Mouse (Mus musculus) gastrocnemius, postnatal 4 days (tissue): ENCODE results near the gene Slc6a6. TPM values are rescaled to one million over a fixed set of nuclear protein-coding genes. Genes with fewer than 3 reads are reported as not detected.

Source experiments
- DNase-seq, 2 experiments: peaks; one replicate each; pipeline ENCODE4 v3.0.0; 2021 to 2022; ENCODE audit warnings: low spot score in 2 of 2, mixed read lengths in 2 of 2
- long read RNA-seq, 2 experiments: library from polyadenylated mRNA; stranded (forward); transcript quantifications; one replicate each; pipeline ENCODE4 v2.0.0; 2021
- total RNA-seq, 2 experiments: library from RNA; stranded (reverse); gene quantifications; 2 replicates each; pipeline ENCODE4 v1.2.3; 2021

Slc6a6 gene
- 10 to 100 TPM; 53.5 to 56.9 TPM for total RNA-seq
- long read RNA-seq, experiment 1, full-length matches to known transcripts, result 11 of 30 reads
- long read RNA-seq, experiment 1, partial matches to known transcripts, result 17 of 30 reads
- long read RNA-seq, experiment 1, other reads (novel, unspliced or antisense), result 2 of 30 reads
- long read RNA-seq, experiment 2, full-length matches to known transcripts, result 26 of 49 reads
- long read RNA-seq, experiment 2, partial matches to known transcripts, result 3 of 49 reads
- long read RNA-seq, experiment 2, other reads (novel, unspliced or antisense), result 20 of 49 reads

- DNase-seq, result peak; percentile 87 to 89
These were observed at the start of gene Slc6a6 for GRCm38 (mm10) chr6:91683602-91684473. Gene Slc6a6 (plus strand): TSS chr6:91684053.

- no peak for DNase-seq
These were observed 49.4 kb upstream of the Slc6a6 start for GRCm38 (mm10) chr6:91634417-91634816.

DNA sequence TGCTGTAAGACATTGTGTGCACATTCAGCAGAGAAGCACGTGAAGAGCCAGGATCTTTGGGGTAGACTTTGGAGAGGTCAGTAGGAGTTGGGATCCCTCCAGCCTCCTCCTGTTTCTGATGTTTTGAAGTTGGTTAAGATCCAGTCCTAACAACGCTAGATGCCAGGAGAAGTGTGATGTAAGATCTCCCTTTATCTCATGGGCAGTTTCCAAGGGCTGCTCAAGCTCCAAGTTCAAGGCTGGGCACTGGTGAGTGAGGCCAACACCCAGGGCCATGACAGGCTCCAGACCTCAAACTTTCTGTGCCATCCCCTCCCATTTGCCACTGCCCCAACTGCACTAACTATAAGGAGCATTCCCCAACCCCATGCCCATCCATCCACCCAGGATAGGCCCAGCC is 49.0 kb upstream of the Slc6a6 start:
- DNase-seq, result no peak

GRCm38 (mm10) chr6:91638204-91638995 is 45.5 kb upstream of the Slc6a6 start:
- DNase-seq, result no peak

DNA sequence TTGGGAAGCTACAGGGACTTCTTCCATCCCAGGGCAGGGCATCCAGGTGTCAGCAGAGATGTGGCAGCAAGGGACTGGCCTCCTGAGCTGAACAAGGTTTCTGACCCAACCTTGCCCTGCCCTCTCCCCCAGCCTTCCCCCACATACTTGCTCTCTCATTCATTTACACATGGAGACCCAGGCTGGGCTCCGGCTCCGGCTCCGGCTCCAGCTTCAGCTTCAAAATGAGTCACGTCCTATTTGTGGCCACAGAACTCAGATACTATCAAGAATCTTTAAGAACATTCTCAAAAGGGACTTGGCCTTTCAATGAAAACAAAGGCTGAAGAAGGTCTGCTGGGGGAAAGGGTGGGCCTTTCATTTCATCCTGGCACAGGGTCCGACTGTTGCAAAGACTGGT is 40.8 kb upstream of the Slc6a6 start:
- DNase-seq, result no peak

- DNase-seq, result no peak
These were observed 40.4 kb upstream of the Slc6a6 start for GRCm38 (mm10) chr6:91643416-91643921.

- DNase-seq, result no peak
These were observed 37.8 kb upstream of the Slc6a6 start for GRCm38 (mm10) chr6:91646019-91646418.

DNA sequence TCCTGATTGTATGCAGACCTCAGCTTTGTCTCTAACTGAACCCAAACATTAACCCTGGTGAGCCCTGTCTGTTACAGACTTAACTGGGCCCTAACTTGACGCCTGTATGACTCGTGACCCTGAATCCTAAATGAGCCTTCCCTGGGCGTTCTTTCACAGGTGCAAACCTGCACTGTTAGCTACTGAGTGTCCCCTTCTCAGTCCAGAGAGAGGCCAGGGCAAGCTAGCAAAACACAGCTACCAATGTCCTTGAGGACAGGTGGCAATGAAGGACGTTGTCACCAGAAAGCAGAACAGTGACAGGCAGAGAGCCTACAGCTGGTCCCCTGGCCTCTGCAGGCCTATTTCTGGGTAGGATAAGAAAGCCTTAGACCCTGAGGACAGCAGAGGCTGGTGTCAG is 37.0 kb upstream of the Slc6a6 start:
- DNase-seq, result no peak

GRCm38 (mm10) chr6:91647385-91647791 is 36.5 kb upstream of the Slc6a6 start:
- DNase-seq, result no peak

DNA sequence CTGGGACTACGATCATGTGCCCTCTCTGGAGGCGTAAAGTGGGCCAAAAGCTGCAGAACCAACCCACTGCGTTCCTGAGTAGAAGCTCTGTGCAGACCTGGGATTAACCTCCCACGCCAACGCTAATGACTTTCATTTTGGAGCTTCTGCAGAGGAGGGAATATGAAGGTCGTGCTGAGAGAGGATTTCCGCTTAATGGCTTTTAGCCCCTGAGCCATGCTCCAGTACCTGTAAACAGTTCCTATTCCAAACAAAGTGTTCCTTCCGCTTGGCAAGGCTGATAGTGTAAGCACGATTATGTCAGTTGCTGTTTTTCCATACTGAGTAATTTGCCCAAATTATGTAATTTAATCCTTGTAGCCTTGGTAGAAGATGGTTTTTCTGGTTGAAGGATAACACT is 33.6 kb upstream of the Slc6a6 start:
- no peak for DNase-seq

GRCm38 (mm10) chr6:91652296-91652695 is 31.6 kb upstream of the Slc6a6 start:
- DNase-seq, result no peak

GRCm38 (mm10) chr6:91655244-91655643 is 28.6 kb upstream of the Slc6a6 start:
- no peak for DNase-seq

GRCm38 (mm10) chr6:91655874-91656433 is 27.9 kb upstream of the Slc6a6 start:
- DNase-seq, result no peak

- no peak for DNase-seq
These were observed 25.6 kb upstream of the Slc6a6 start for GRCm38 (mm10) chr6:91658288-91658687.

GRCm38 (mm10) chr6:91659841-91660509 is 23.9 kb upstream of the Slc6a6 start:
- DNase-seq, result peak in 1 of 2 experiments; percentile 33

- DNase-seq, result no peak
These were observed 21.6 kb upstream of the Slc6a6 start for GRCm38 (mm10) chr6:91662301-91662700.

DNA sequence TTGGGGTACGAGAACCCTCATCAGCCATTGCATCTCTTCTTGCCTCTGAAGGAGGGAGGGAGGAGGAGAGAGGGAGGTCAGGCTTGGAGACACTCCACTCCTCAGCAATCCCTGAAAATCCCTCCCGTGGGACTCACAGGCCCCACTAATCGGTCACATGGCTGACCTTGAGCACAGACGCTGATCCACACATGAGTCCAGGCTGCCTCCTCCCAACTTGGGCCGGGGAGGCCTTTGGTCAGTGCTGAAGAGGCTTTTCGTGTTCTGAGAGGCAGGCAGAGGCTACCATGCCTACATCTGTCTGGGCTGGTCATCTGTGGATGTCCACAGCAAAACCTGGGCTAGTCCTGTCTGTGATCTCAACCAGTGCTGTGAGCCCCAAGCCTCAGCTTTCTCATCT is 20.2 kb upstream of the Slc6a6 start:
- no peak for DNase-seq

- no peak for DNase-seq
These were observed 18.6 kb upstream of the Slc6a6 start for GRCm38 (mm10) chr6:91665267-91665666.

- DNase-seq, result no peak
These were observed 17.7 kb upstream of the Slc6a6 start for GRCm38 (mm10) chr6:91665990-91666700.

DNA sequence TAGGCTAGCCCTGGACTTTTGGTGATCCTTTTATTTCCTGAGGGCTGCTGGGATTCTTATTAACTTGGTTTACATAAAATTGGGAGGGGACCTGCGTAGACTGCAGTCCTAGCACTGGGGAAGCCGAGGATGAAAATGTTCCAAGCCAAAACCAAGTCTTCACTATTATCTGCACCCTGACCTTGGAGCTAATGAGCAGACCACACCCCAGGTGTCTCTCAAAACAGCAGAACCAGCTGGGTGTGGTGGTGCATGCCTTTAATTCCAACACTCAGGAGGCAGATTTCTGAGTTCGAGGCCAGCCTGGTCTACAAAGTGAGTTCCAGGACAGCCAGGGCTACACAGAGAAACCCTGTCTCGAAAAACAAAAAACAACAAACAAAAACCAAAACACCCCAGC is 16.7 kb upstream of the Slc6a6 start:
- no peak for DNase-seq
